Mouse (Mus musculus) lung, adult 2 months (tissue): Measurements from ENCODE around the gene Glul.

Experiments
- CTCF ChIP-seq: fragments of 200-500 bp; IDR thresholded peaks from 2 replicates; pipeline ENCODE4 v1.5.1; 2011; ENCODE audit warnings: mild to moderate bottlenecking, low read length, control low read depth; ENCODE audit not compliant: insufficient read depth
- POLR2A ChIP-seq: fragments of 200-500 bp; IDR thresholded peaks from 2 replicates; pipeline ENCODE4 v1.6.1; 2011; ENCODE audit warnings: low read depth, mild to moderate bottlenecking, control low read depth, low read length, borderline replicate concordance; ENCODE audit errors: extremely low read depth

GRCm38 (mm10) chr1:153897196-153897595 is 2.5 kb upstream of the Glul start:
- TF ChIP-seq CTCF: no peak
- no peak for TF ChIP-seq POLR2A
